Mouse (Mus musculus) brown adipose tissue, adult 24 weeks (tissue): Measurements from ENCODE around the gene Hspa4. TPM values are rescaled to one million over a fixed set of nuclear protein-coding genes. Genes with fewer than 3 reads are reported as not detected.

Source experiments
- H3K27ac ChIP-seq: fragments of 200-500 bp; replicated peaks from 2 replicates; pipeline ENCODE4 v1.5.1; 2012; ENCODE audit warnings: low read depth, mild to moderate bottlenecking, low read length
- H3K4me1 ChIP-seq: fragments of 200-500 bp; 2 replicates; pipeline ENCODE4 v1.6.1; 2012; ENCODE audit warnings: low read length, mixed read lengths; ENCODE audit not compliant: control insufficient read depth, insufficient read depth, insufficient read length
- H3K4me3 ChIP-seq: fragments of 200-500 bp; 2 replicates; pipeline ENCODE4 v1.5.1; 2012; ENCODE audit warnings: low read depth, mild to moderate bottlenecking, low read length, moderate library complexity; ENCODE audit not compliant: insufficient read depth
- polyA plus RNA-seq: library from polyadenylated mRNA; stranded (reverse); fragments of >200 nt; gene quantifications from 2 replicates; pipeline ENCODE4 v1.2.4, GENCODE M21; 2012; ENCODE audit not compliant: missing spikeins, insufficient read depth, insufficient read length

The Hspa4 gene
- polyA plus RNA-seq, 1 experiment, result 119 TPM

- no peak overlapping the region for H3K4me3 ChIP-seq
These were observed 50.6 kb downstream of the Hspa4 start for GRCm38 (mm10) chr11:53249686-53250085.

GRCm38 (mm10) chr11:53245561-53245960, 54.7 kb downstream of the Hspa4 start:
- H3K4me3 ChIP-seq, result no peak overlapping the region
- no peak overlapping the region for H3K27ac ChIP-seq
- H3K4me1 ChIP-seq, result no peaks in the 10 kb centered on the region

More at GRCm38 (mm10) chr11:53249686-53250085, 50.6 kb downstream of the Hspa4 start:
- Histone ChIP-seq H3K27ac (no peak overlapping the region), H3K4me1 (no peaks in the 10 kb centered on the region)

GRCm38 (mm10) chr11:53243199-53243598, 57.1 kb downstream of the Hspa4 start:
- Histone ChIP-seq H3K4me3 (no peak overlapping the region), H3K4me1 (no peaks in the 10 kb centered on the region), H3K27ac (no peak overlapping the region)

- Histone ChIP-seq H3K4me3 (no peak overlapping the region), H3K27ac (no peak overlapping the region), H3K4me1 (no peaks in the 10 kb centered on the region)
These were observed 66.7 kb downstream of the Hspa4 start for GRCm38 (mm10) chr11:53233590-53233989.

GRCm38 (mm10) chr11:53231836-53232235, 68.4 kb downstream of the Hspa4 start:
- H3K4me3 ChIP-seq, result no peak overlapping the region
- H3K27ac ChIP-seq, result no peak overlapping the region
- H3K4me1 ChIP-seq, result no peaks in the 10 kb centered on the region

GRCm38 (mm10) chr11:53229011-53229410, 71.2 kb downstream of the Hspa4 start:
- H3K4me3 ChIP-seq, result no peak overlapping the region
- no peak overlapping the region for H3K27ac ChIP-seq
- H3K4me1 ChIP-seq, result no peaks in the 10 kb centered on the region

GRCm38 (mm10) chr11:53210876-53211275, 89.4 kb downstream of the Hspa4 start:
- Histone ChIP-seq H3K27ac (no peak overlapping the region), H3K4me3 (no peak overlapping the region), H3K4me1 (no peaks in the 10 kb centered on the region)

Other genes starting within 250 kb of the Hspa4 start
- 10.4 and 13.9 TPM in 2 replicates for gene Zcchc10, start 24.2 kb upstream of the Hspa4 start, polyA plus RNA-seq
- gene Aff4, start 50.4 kb upstream of the Hspa4 start, polyA plus RNA-seq, result 17.7 and 77.7 TPM in 2 replicates
- gene Leap2, start 122.7 kb upstream of the Hspa4 start, polyA plus RNA-seq, result not detected in 2 replicates
- gene Uqcrq, start 130.4 kb upstream of the Hspa4 start, polyA plus RNA-seq, result 4,304 and 4,488 TPM in 2 replicates
- not detected in 2 replicates for gene Gdf9, start 130.6 kb upstream of the Hspa4 start, polyA plus RNA-seq
- not detected in 2 replicates for gene Gm10447, start 156.7 kb upstream of the Hspa4 start, polyA plus RNA-seq
- 2.1 and 4.7 TPM in 2 replicates for gene Shroom1, start 156.7 kb upstream of the Hspa4 start, polyA plus RNA-seq
- gene Gm9837, start 170.0 kb upstream of the Hspa4 start, polyA plus RNA-seq, result not detected in 2 replicates
- gene Gm9945, start 179.7 kb upstream of the Hspa4 start, polyA plus RNA-seq, result not detected in 2 replicates
- not detected in 2 replicates for gene Sowaha, start 179.8 kb upstream of the Hspa4 start, polyA plus RNA-seq
- 9.9 and 13.3 TPM in 2 replicates for gene Sept8, start 218.8 kb upstream of the Hspa4 start, polyA plus RNA-seq